Mouse (Mus musculus) erythroblast, embryonic 14.5 days (primary cell): Measurements from ENCODE around the gene Zfp385b.

Source experiments
- GATA1 ChIP-seq: IDR thresholded peaks from 2 replicates; pipeline ENCODE4 v1.6.1; 2012; ENCODE audit warnings: low read length, inconsistent platforms, mixed read lengths
- TAL1 ChIP-seq: IDR thresholded peaks from 3 replicates; pipeline ENCODE4 v1.6.1; 2012; ENCODE audit warnings: low read length, inconsistent platforms, mixed read lengths

GRCm38 (mm10) chr2:77388186-77388585 lies 431.3 kb downstream of the Zfp385b start:
- TF ChIP-seq GATA1 (no peak), TAL1 (no peak)
